Mouse (Mus musculus): ENCODE data around the gene Ric1.

GRCm38 (mm10) chr19:29497874-29498273, 24.2 kb upstream of the Ric1 start:
- TF ChIP-seq CTCF (IDR thresholded peaks at IDR 0.05; ENCODE audit: control insufficient read depth, insufficient read depth, insufficient read length) (no peak), FOSL1 (IDR thresholded peaks at IDR 0.05; ENCODE audit: insufficient read depth, low read length, poor library complexity, severe bottlenecking) (no peak), CEBPB (IDR thresholded peaks at IDR 0.05; ENCODE audit: low read depth) (no peak), MAX (IDR thresholded peaks at IDR 0.05) (no peak), USF1 (IDR thresholded peaks at IDR 0.05; ENCODE audit: low read depth) (no peak)
